Mouse (Mus musculus): ENCODE data around the gene Col6a3. TPM values are rescaled to one million over a fixed set of nuclear protein-coding genes. Genes with fewer than 3 reads are reported as not detected.

Gene Col6a3
- polyA plus RNA-seq, 1 experiment from 2014 or later: 86.3 TPM

- H3K9me3 ChIP-seq: no peaks in the 10 kb centered on the region
- WGBS: 22% methylated on average over 8 of the region's 8 CpGs
- ATAC-seq (ENCODE audit: low FRiP score, low read depth): peak; percentile 83
- peaks cover 42% of the 10 kb centered on the region for H3K4me1 ChIP-seq
- no peaks in the 10 kb centered on the region for H3K36me3 ChIP-seq
- H3K4me3 ChIP-seq: no peak overlapping the region
- no peak overlapping the region for H3K4me2 ChIP-seq (replicated peaks)
- no peak overlapping the region; the same call in 1 of the 2 replicates for H3K27ac ChIP-seq
- no peaks in the 10 kb centered on the region for H3K27me3 ChIP-seq
- no peak overlapping the region for H3K9ac ChIP-seq
Observed at GRCm38 (mm10) chr1:90750169-90750568, 93.6 kb downstream of the Col6a3 start.

GRCm38 (mm10) chr1:90748544-90748943, 95.2 kb downstream of the Col6a3 start:
- H3K4me3 ChIP-seq: no peak overlapping the region
- WGBS: 65% methylated on average over 4 of the region's 4 CpGs
- peaks cover 46% of the 10 kb centered on the region for H3K4me1 ChIP-seq
- H3K36me3 ChIP-seq: no peaks in the 10 kb centered on the region
- ATAC-seq (ENCODE audit: low FRiP score, low read depth): no peak
- H3K9ac ChIP-seq: no peak overlapping the region
- H3K27me3 ChIP-seq: no peaks in the 10 kb centered on the region
- H3K4me2 ChIP-seq (replicated peaks): no peak overlapping the region
- H3K9me3 ChIP-seq: no peaks in the 10 kb centered on the region
- no peak overlapping the region for H3K27ac ChIP-seq

GRCm38 (mm10) chr1:90743941-90744386, 99.8 kb downstream of the Col6a3 start:
- H3K9me3 ChIP-seq: no peaks in the 10 kb centered on the region
- peak overlapping the region; percentile 34 for H3K4me3 ChIP-seq
- peaks cover 34% of the 10 kb centered on the region for H3K4me1 ChIP-seq
- H3K9ac ChIP-seq: peak overlapping the region; percentile 63
- peak overlapping the region; percentile 65 for H3K4me2 ChIP-seq (replicated peaks)
- WGBS: 4% methylated on average over 14 of the region's 14 CpGs
- peak; percentile 75 for ATAC-seq (ENCODE audit: low FRiP score, low read depth)
- H3K36me3 ChIP-seq: no peaks in the 10 kb centered on the region
- no peaks in the 10 kb centered on the region for H3K27me3 ChIP-seq
- H3K27ac ChIP-seq: peak overlapping the region; percentile 40

GRCm38 (mm10) chr1:90743445-90743844, 100.3 kb downstream of the Col6a3 start:
- ATAC-seq (ENCODE audit: low FRiP score, low read depth): peak; percentile 37; the same call in 1 of the 2 replicates
- 85% methylated on average over 1 of the region's 1 CpGs for WGBS
- Histone ChIP-seq H3K36me3 (no peaks in the 10 kb centered on the region), H3K4me3 (no peak overlapping the region), H3K9ac (no peak overlapping the region; the same call in 1 of the 2 replicates), H3K4me1 (peaks cover 34% of the 10 kb centered on the region), H3K27ac (no peak overlapping the region), H3K4me2 (replicated peaks) (peak overlapping the region; percentile 65), H3K27me3 (no peaks in the 10 kb centered on the region), H3K9me3 (no peaks in the 10 kb centered on the region)

- Histone ChIP-seq H3K9me3 (no peaks in the 10 kb centered on the region), H3K9ac (no peak overlapping the region), H3K27ac (no peak overlapping the region), H3K4me3 (no peak overlapping the region), H3K4me1 (peaks cover 41% of the 10 kb centered on the region), H3K4me2 (replicated peaks) (no peak overlapping the region), H3K36me3 (no peaks in the 10 kb centered on the region), H3K27me3 (no peaks in the 10 kb centered on the region)
- ATAC-seq (ENCODE audit: low FRiP score, low read depth): no peak
- WGBS: 85% methylated on average over 7 of the region's 7 CpGs
Observed at GRCm38 (mm10) chr1:90742641-90743040, 101.1 kb downstream of the Col6a3 start.

GRCm38 (mm10) chr1:90740216-90741170, 103.3 kb downstream of the Col6a3 start:
- no peak overlapping the region for H3K4me3 ChIP-seq
- no peak overlapping the region for H3K27ac ChIP-seq
- H3K27me3 ChIP-seq: no peaks in the 10 kb centered on the region
- peaks cover 39% of the 10 kb centered on the region for H3K4me1 ChIP-seq
- H3K4me2 ChIP-seq (replicated peaks): no peak overlapping the region
- H3K9ac ChIP-seq: no peak overlapping the region
- H3K36me3 ChIP-seq: no peaks in the 10 kb centered on the region
- H3K9me3 ChIP-seq: no peaks in the 10 kb centered on the region
- no peak for ATAC-seq (ENCODE audit: low FRiP score, low read depth)
- 79% methylated on average over 11 of the region's 11 CpGs for WGBS

- no peaks in the 10 kb centered on the region for H3K36me3 ChIP-seq
- H3K9ac ChIP-seq: no peak overlapping the region
- H3K27me3 ChIP-seq: no peaks in the 10 kb centered on the region
- 85% methylated on average over 2 of the region's 2 CpGs for WGBS
- H3K27ac ChIP-seq: no peak overlapping the region
- no peak overlapping the region for H3K4me3 ChIP-seq
- ATAC-seq (ENCODE audit: low FRiP score, low read depth): no peak
- H3K4me1 ChIP-seq: peaks cover 37% of the 10 kb centered on the region
- H3K9me3 ChIP-seq: no peaks in the 10 kb centered on the region
- H3K4me2 ChIP-seq (replicated peaks): no peak overlapping the region
Observed at GRCm38 (mm10) chr1:90738913-90739312, 104.9 kb downstream of the Col6a3 start.

- Histone ChIP-seq H3K9me3 (no peaks in the 10 kb centered on the region), H3K4me1 (peaks cover 22% of the 10 kb centered on the region), H3K27me3 (no peaks in the 10 kb centered on the region), H3K27ac (no peak overlapping the region), H3K4me3 (no peak overlapping the region), H3K4me2 (replicated peaks) (no peak overlapping the region), H3K9ac (no peak overlapping the region), H3K36me3 (no peaks in the 10 kb centered on the region)
- ATAC-seq (ENCODE audit: low FRiP score, low read depth): no peak
- 81% methylated on average over 3 of the region's 3 CpGs for WGBS
Observed at GRCm38 (mm10) chr1:90729466-90729865, 114.3 kb downstream of the Col6a3 start.

GRCm38 (mm10) chr1:90723754-90724153, 120.0 kb downstream of the Col6a3 start:
- Histone ChIP-seq H3K4me1 (peaks cover 16% of the 10 kb centered on the region; the same call in 1 of the 2 replicates), H3K4me3 (no peak overlapping the region), H3K27me3 (no peaks in the 10 kb centered on the region), H3K4me2 (replicated peaks) (no peak overlapping the region), H3K27ac (no peak overlapping the region), H3K36me3 (no peaks in the 10 kb centered on the region), H3K9me3 (no peaks in the 10 kb centered on the region), H3K9ac (no peak overlapping the region)
- ATAC-seq (ENCODE audit: low FRiP score, low read depth): no peak

GRCm38 (mm10) chr1:90723325-90723724, 120.4 kb downstream of the Col6a3 start:
- no peak for ATAC-seq (ENCODE audit: low FRiP score, low read depth)
- Histone ChIP-seq H3K4me2 (replicated peaks) (no peak overlapping the region), H3K9me3 (no peaks in the 10 kb centered on the region), H3K9ac (no peak overlapping the region), H3K4me3 (no peak overlapping the region), H3K27me3 (no peaks in the 10 kb centered on the region), H3K27ac (no peak overlapping the region), H3K36me3 (no peaks in the 10 kb centered on the region), H3K4me1 (peaks cover 16% of the 10 kb centered on the region; the same call in 1 of the 2 replicates)

- no peak for ATAC-seq (ENCODE audit: low FRiP score, low read depth)
- H3K4me2 ChIP-seq (replicated peaks): no peak overlapping the region
- H3K4me1 ChIP-seq: peaks cover 16% of the 10 kb centered on the region; the same call in 1 of the 2 replicates
- no peak overlapping the region for H3K4me3 ChIP-seq
- H3K27ac ChIP-seq: no peak overlapping the region
- no peak overlapping the region for H3K9ac ChIP-seq
- no peaks in the 10 kb centered on the region for H3K9me3 ChIP-seq
- H3K36me3 ChIP-seq: no peaks in the 10 kb centered on the region
- H3K27me3 ChIP-seq: no peaks in the 10 kb centered on the region
Observed at GRCm38 (mm10) chr1:90722021-90722420, 121.8 kb downstream of the Col6a3 start.

GRCm38 (mm10) chr1:90720610-90721241, 123.0 kb downstream of the Col6a3 start:
- WGBS: 43% methylated on average over 7 of the region's 7 CpGs
- ATAC-seq (ENCODE audit: low FRiP score, low read depth): no peak
- no peak overlapping the region for H3K9ac ChIP-seq
- peak overlapping the region; percentile 1; the same call in 1 of the 2 replicates for H3K27ac ChIP-seq
- no peak overlapping the region for H3K4me2 ChIP-seq (replicated peaks)
- H3K36me3 ChIP-seq: no peaks in the 10 kb centered on the region
- H3K27me3 ChIP-seq: no peaks in the 10 kb centered on the region
- no peaks in the 10 kb centered on the region for H3K9me3 ChIP-seq
- peaks cover 16% of the 10 kb centered on the region; the same call in 1 of the 2 replicates for H3K4me1 ChIP-seq
- H3K4me3 ChIP-seq: no peak overlapping the region

Data from limb, embryonic 13.5 days (tissue).